Mouse (Mus musculus): Measurements from ENCODE around the gene Rtp2. TPM values are rescaled to one million over a fixed set of nuclear protein-coding genes. Genes with fewer than 3 reads are reported as not detected.

The Rtp2 gene
- polyA plus RNA-seq, 1 experiment from 2014 or later: not detected

GRCm38 (mm10) chr16:23900061-23900460 lies 32.1 kb downstream of the Rtp2 start:
- Histone ChIP-seq H3K4me1 (replicated peaks; ENCODE audit: control insufficient read depth, insufficient read depth, low read length) (peaks cover 6% of the 10 kb centered on the region; the same call in 1 of the 2 replicates), H3K27me3 (ENCODE audit: control insufficient read depth, insufficient read depth, low read depth, low read length) (no peaks in the 10 kb centered on the region; the same call in 1 of the 2 replicates), H3K9ac (ENCODE audit: low read length) (no peak overlapping the region), H3K27ac (ENCODE audit: low read length) (no peak overlapping the region), H3K4me2 (ENCODE audit: low read depth, low read length) (no peak overlapping the region), H3K36me3 (ENCODE audit: control insufficient read depth, insufficient read depth, low read length) (no peaks in the 10 kb centered on the region), H3K9me3 (ENCODE audit: control insufficient read depth, low read length) (no peaks in the 10 kb centered on the region), H3K4me3 (ENCODE audit: low read length) (no peak overlapping the region)
- no peak for ATAC-seq (ENCODE audit: low read depth)
- 71% methylated on average over 4 of the region's 4 CpGs for WGBS

GRCm38 (mm10) chr16:23898840-23899239 lies 33.4 kb downstream of the Rtp2 start:
- H3K4me3 ChIP-seq (ENCODE audit: low read length): no peak overlapping the region; the same call in 1 of the 2 replicates
- no peaks in the 10 kb centered on the region; the same call in 1 of the 2 replicates for H3K27me3 ChIP-seq (ENCODE audit: control insufficient read depth, insufficient read depth, low read depth, low read length)
- H3K4me1 ChIP-seq (replicated peaks; ENCODE audit: control insufficient read depth, insufficient read depth, low read length): peaks cover 6% of the 10 kb centered on the region; the same call in 1 of the 2 replicates
- no peak overlapping the region for H3K9ac ChIP-seq (ENCODE audit: low read length)
- no peaks in the 10 kb centered on the region for H3K9me3 ChIP-seq (ENCODE audit: control insufficient read depth, low read length)
- no peak overlapping the region for H3K27ac ChIP-seq (ENCODE audit: low read length)
- H3K36me3 ChIP-seq (ENCODE audit: control insufficient read depth, insufficient read depth, low read length): no peaks in the 10 kb centered on the region
- H3K4me2 ChIP-seq (ENCODE audit: low read depth, low read length): peak overlapping the region; percentile 50
- 11% methylated on average over 12 of the region's 12 CpGs for WGBS
- ATAC-seq (ENCODE audit: low read depth): peak; percentile 73; the same call in 1 of the 2 replicates

- peak; percentile 88 for ATAC-seq (ENCODE audit: low read depth)
- H3K9ac ChIP-seq (ENCODE audit: low read length): peak overlapping the region; percentile 47; the same call in 1 of the 2 replicates
- peak overlapping the region; percentile 24 for H3K4me3 ChIP-seq (ENCODE audit: low read length)
- no peaks in the 10 kb centered on the region for H3K9me3 ChIP-seq (ENCODE audit: control insufficient read depth, low read length)
- H3K4me1 ChIP-seq (replicated peaks; ENCODE audit: control insufficient read depth, insufficient read depth, low read length): peaks cover 6% of the 10 kb centered on the region; the same call in 1 of the 2 replicates
- no peak overlapping the region for H3K27ac ChIP-seq (ENCODE audit: low read length)
- WGBS: 13% methylated on average over 15 of the region's 15 CpGs
- peak overlapping the region; percentile 50 for H3K4me2 ChIP-seq (ENCODE audit: low read depth, low read length)
- no peaks in the 10 kb centered on the region for H3K36me3 ChIP-seq (ENCODE audit: control insufficient read depth, insufficient read depth, low read length)
- H3K27me3 ChIP-seq (ENCODE audit: control insufficient read depth, insufficient read depth, low read depth, low read length): no peaks in the 10 kb centered on the region; the same call in 1 of the 2 replicates
These were observed 34.1 kb downstream of the Rtp2 start for GRCm38 (mm10) chr16:23897984-23898586.

GRCm38 (mm10) chr16:23897486-23897885 lies 34.7 kb downstream of the Rtp2 start:
- no peak for ATAC-seq (ENCODE audit: low read depth)
- WGBS: 54% methylated on average over 5 of the region's 5 CpGs
- Histone ChIP-seq H3K27ac (ENCODE audit: low read length) (no peak overlapping the region), H3K4me1 (replicated peaks; ENCODE audit: control insufficient read depth, insufficient read depth, low read length) (peaks cover 6% of the 10 kb centered on the region; the same call in 1 of the 2 replicates), H3K27me3 (ENCODE audit: control insufficient read depth, insufficient read depth, low read depth, low read length) (no peaks in the 10 kb centered on the region; the same call in 1 of the 2 replicates), H3K36me3 (ENCODE audit: control insufficient read depth, insufficient read depth, low read length) (no peaks in the 10 kb centered on the region), H3K4me2 (ENCODE audit: low read depth, low read length) (no peak overlapping the region), H3K9me3 (ENCODE audit: control insufficient read depth, low read length) (no peaks in the 10 kb centered on the region), H3K9ac (ENCODE audit: low read length) (no peak overlapping the region), H3K4me3 (ENCODE audit: low read length) (no peak overlapping the region)

- Histone ChIP-seq H3K4me1 (replicated peaks; ENCODE audit: control insufficient read depth, insufficient read depth, low read length) (peaks cover 6% of the 10 kb centered on the region; the same call in 1 of the 2 replicates), H3K36me3 (ENCODE audit: control insufficient read depth, insufficient read depth, low read length) (no peaks in the 10 kb centered on the region), H3K9me3 (ENCODE audit: control insufficient read depth, low read length) (no peaks in the 10 kb centered on the region), H3K4me3 (ENCODE audit: low read length) (no peak overlapping the region), H3K27me3 (ENCODE audit: control insufficient read depth, insufficient read depth, low read depth, low read length) (peaks cover 11% of the 10 kb centered on the region), H3K27ac (ENCODE audit: low read length) (no peak overlapping the region), H3K9ac (ENCODE audit: low read length) (no peak overlapping the region), H3K4me2 (ENCODE audit: low read depth, low read length) (no peak overlapping the region)
- 69% methylated on average over 3 of the region's 3 CpGs for WGBS
- no peak for ATAC-seq (ENCODE audit: low read depth)
These were observed 37.1 kb downstream of the Rtp2 start for GRCm38 (mm10) chr16:23895135-23895534.

GRCm38 (mm10) chr16:23890636-23891035 lies 41.6 kb downstream of the Rtp2 start, which contains the start of gene Sst:
Sst (minus strand) TSS chr16:23890958.
- H3K4me1 ChIP-seq (replicated peaks; ENCODE audit: control insufficient read depth, insufficient read depth, low read length): no peaks in the 10 kb centered on the region
- no peaks in the 10 kb centered on the region for H3K9me3 ChIP-seq (ENCODE audit: control insufficient read depth, low read length)
- H3K4me3 ChIP-seq (ENCODE audit: low read length): no peak within 1 kb of the TSS
- ATAC-seq (ENCODE audit: low read depth): no peak
- 6% methylated on average over 26 of the region's 26 CpGs for whole genome bisulfite sequencing
- H3K27ac ChIP-seq (ENCODE audit: low read length): no peak within 1 kb of the TSS
- no peak within 1 kb of the TSS for H3K9ac ChIP-seq (ENCODE audit: low read length)
- H3K4me2 ChIP-seq (ENCODE audit: low read depth, low read length): no peak within 1 kb of the TSS
- H3K27me3 ChIP-seq (ENCODE audit: control insufficient read depth, insufficient read depth, low read depth, low read length): peaks cover 11% of the 10 kb centered on the region
- H3K36me3 ChIP-seq (ENCODE audit: control insufficient read depth, insufficient read depth, low read length): no peaks in the 10 kb centered on the region

- no peaks in the 10 kb centered on the region for H3K9me3 ChIP-seq (ENCODE audit: control insufficient read depth, low read length)
- WGBS: 8% methylated on average over 9 of the region's 9 CpGs
- ATAC-seq (ENCODE audit: low read depth): no peak
These were observed 42.0 kb downstream of the Rtp2 start for GRCm38 (mm10) chr16:23890151-23890550.

GRCm38 (mm10) chr16:23887910-23888579 lies 44.1 kb downstream of the Rtp2 start:
- Histone ChIP-seq H3K36me3 (ENCODE audit: control insufficient read depth, insufficient read depth, low read length) (no peaks in the 10 kb centered on the region), H3K9me3 (ENCODE audit: control insufficient read depth, low read length) (no peaks in the 10 kb centered on the region), H3K27me3 (ENCODE audit: control insufficient read depth, insufficient read depth, low read depth, low read length) (peaks cover 11% of the 10 kb centered on the region), H3K4me2 (ENCODE audit: low read depth, low read length) (no peak overlapping the region), H3K9ac (ENCODE audit: low read length) (no peak overlapping the region), H3K27ac (ENCODE audit: low read length) (no peak overlapping the region), H3K4me1 (replicated peaks; ENCODE audit: control insufficient read depth, insufficient read depth, low read length) (no peaks in the 10 kb centered on the region), H3K4me3 (ENCODE audit: low read length) (no peak overlapping the region)
- WGBS: 58% methylated on average over 10 of the region's 10 CpGs
- ATAC-seq (ENCODE audit: low read depth): no peak

More at GRCm38 (mm10) chr16:23890151-23890550, 42.0 kb downstream of the Rtp2 start:
- Histone ChIP-seq H3K27me3 (ENCODE audit: control insufficient read depth, insufficient read depth, low read depth, low read length) (peaks cover 11% of the 10 kb centered on the region), H3K4me3 (ENCODE audit: low read length) (no peak overlapping the region), H3K9ac (ENCODE audit: low read length) (no peak overlapping the region), H3K27ac (ENCODE audit: low read length) (no peak overlapping the region), H3K4me1 (replicated peaks; ENCODE audit: control insufficient read depth, insufficient read depth, low read length) (no peaks in the 10 kb centered on the region), H3K4me2 (ENCODE audit: low read depth, low read length) (no peak overlapping the region), H3K36me3 (ENCODE audit: control insufficient read depth, insufficient read depth, low read length) (no peaks in the 10 kb centered on the region)

GRCm38 (mm10) chr16:23885098-23885497 lies 47.1 kb downstream of the Rtp2 start:
- Histone ChIP-seq H3K9me3 (ENCODE audit: control insufficient read depth, low read length) (no peaks in the 10 kb centered on the region), H3K4me1 (replicated peaks; ENCODE audit: control insufficient read depth, insufficient read depth, low read length) (no peaks in the 10 kb centered on the region), H3K4me3 (ENCODE audit: low read length) (no peak overlapping the region), H3K36me3 (ENCODE audit: control insufficient read depth, insufficient read depth, low read length) (no peaks in the 10 kb centered on the region), H3K4me2 (ENCODE audit: low read depth, low read length) (no peak overlapping the region), H3K27me3 (ENCODE audit: control insufficient read depth, insufficient read depth, low read depth, low read length) (no peaks in the 10 kb centered on the region), H3K27ac (ENCODE audit: low read length) (no peak overlapping the region), H3K9ac (ENCODE audit: low read length) (no peak overlapping the region)
- no peak for ATAC-seq (ENCODE audit: low read depth)
- WGBS: 74% methylated on average over 12 of the region's 12 CpGs
